Mouse (Mus musculus): ENCODE measurements around the gene M6pr.
"Not testable (repeated sequence)": the region's sequence is repeated elsewhere in the genome, so short reads cannot be mapped to it uniquely, and the experiment has no call there.

Gene M6pr

DNA sequence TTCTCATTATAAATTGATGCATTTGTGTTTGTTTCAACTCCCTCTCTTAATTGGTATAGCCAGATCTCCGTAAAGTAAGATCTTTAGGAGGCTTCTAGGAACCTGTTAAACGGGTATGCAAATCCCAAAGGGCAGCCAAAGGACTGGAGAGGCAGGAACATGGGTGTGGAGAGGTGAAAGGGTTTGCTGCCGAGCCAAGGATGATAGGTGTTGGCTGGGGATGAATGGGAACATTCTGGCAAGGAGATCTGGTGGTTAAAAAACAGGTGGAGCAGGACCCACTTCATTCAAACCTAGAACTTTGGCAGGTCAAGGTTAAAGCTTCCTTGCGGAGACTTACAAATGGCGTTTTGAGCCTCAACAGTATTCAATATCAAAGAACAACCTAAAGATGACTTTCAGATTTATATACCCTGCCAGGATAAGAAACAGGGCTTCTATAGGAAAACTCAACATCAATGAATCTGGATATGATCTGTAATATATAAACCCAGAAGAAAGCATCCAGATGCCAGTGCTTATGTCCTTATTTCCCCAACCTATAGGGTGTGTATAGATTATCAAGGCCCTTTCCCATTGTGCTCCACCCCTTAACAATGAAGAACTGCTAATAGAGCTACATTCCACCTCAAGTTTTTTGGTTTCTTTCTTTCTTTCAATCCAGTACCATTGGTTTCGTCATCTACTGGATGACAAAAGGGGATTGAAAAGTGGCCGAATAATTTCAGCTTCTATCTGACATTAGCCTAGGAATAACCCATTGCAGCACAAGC lies 32.7 kb downstream of the M6pr start:
- no peak for DNase-seq (ENCODE audit: low read depth, low spot score)

DNA sequence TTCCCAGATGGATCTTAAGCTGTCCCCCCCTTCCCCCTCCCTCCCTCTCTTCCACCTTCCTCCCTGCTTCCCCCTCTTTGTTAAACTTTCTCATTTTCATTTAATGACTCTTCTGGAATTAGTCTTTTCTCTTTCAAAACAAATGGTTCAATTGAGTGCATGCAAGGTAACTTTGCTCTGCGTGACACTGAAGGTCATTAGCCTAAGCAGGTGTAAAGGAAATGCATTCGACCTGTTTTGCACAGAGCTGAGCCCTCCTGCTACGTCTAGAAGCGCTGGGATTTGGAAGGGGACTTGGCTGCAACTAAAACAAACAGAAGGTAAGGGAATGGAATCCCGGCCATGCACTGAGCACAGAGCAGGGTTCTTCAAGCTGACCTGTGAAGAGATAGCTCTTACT lies 33.6 kb downstream of the M6pr start:
- no peak for DNase-seq (ENCODE audit: low read depth, low spot score)

DNA sequence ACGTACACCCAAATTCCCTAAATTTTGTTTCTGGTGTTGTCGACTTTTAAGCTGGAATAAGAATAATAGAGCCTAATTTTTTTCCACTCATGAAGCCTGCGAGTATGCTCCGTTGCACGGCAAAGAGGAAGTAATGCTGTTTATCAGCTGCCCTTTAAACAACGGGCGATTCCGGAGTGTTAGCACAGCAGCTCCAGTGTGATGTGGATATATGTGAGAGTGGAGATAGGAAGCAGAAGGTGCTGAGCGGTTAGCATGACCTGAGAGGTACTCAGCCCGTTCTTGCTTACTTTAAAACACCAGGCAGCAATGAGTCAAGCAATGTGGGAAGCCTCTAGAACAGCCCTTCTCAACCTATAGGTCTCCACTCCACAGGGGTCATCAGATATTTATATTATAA lies 35.2 kb downstream of the M6pr start:
- no peak for DNase-seq (ENCODE audit: low read depth, low spot score)

DNA sequence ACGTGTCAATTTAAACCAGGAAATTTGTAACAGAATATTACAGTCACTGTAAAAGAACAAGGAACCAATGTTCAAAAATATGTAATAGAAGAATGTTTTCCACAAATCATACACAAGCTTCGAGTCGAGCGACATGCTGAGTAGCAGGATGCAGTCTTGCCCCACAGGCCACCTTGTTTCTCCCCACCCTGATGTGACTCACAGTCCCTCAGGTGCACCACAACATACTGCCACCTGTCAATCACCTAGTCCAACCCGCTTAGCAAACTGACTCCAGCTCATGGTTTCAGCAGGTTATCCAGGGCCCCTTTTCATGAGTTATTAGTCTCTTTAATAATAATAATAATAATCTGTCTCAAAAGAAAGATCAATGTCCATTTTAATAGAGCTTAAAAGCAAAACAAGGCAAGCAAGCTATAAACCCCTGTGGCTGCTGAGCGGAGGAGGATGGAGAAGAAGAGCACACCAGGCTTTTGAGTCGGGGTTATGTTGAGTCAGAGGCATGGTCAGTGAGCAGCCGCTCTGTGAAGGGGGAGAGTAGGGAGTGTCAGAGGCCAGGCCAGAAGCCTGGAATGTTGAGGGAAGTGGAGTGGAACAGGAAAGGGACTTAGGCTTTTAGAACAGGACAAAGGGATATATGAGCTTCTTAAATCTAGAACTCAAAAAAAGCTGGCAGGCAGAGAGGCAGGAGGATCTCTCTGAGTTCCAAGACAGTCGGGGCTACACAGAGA lies 36.0 kb downstream of the M6pr start:
- no peak for DNase-seq (ENCODE audit: low read depth, low spot score)

DNA sequence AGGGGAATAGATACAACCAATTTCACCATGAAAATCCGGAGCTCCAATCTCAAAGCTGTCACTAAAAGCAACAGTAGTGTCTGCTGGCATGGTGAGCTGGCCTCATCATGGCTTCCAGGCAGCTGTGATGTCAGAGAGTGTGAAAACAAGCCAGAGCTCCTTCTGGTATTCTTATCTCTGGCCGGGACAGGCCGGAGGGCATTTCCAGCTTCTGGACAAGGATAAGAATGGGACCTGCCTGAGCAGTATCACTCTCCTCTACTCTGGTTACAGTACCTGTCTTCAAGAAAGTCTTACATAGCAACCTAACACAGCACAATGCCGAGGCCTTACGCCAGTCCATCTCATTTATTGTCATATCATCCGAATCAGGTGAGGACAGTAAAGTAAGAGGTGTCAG lies 37.2 kb downstream of the M6pr start:
- DNase-seq (ENCODE audit: low read depth, low spot score): no peak

DNA sequence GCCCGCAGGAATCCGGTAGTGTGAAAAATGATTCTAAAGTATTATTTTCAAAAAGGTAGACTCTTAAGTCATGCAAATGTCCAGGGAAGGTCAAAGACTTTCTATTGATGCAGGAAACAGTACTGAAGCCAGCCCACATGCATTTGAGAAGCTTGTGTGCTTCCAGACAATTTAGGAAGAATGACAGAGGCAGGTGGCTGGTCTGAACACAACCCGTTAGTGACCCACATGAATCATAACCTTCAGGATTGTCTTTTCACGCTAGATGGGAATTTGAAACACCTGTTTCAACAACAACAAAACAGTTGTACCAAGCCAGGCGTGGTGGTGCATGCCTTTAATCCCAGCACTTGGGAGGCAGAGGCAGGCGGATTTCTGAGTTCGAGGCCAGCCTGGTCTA lies 37.9 kb downstream of the M6pr start:
- peak; percentile 31 for DNase-seq (ENCODE audit: low read depth, low spot score)

DNA sequence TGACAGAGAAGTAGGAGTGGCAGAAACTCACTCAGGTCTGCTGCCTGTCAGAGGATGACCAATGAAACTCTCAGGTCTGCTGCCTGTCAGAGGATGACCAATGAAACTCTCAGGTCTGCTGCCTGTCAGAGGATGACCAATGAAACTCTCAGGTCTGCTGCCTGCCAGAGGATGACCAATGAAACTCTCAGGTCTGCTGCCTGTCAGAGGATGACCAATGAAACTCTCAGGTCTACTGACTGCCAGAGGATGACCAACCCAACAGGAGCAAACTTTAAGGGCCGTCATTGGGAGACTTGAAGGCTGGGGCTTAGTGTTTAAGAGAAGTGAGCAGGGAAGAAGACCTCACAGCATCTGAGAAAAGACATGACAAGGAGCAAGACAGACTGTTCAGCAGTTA lies 38.8 kb downstream of the M6pr start:
- not testable (repeated sequence) for DNase-seq (ENCODE audit: low read depth, low spot score)

DNA sequence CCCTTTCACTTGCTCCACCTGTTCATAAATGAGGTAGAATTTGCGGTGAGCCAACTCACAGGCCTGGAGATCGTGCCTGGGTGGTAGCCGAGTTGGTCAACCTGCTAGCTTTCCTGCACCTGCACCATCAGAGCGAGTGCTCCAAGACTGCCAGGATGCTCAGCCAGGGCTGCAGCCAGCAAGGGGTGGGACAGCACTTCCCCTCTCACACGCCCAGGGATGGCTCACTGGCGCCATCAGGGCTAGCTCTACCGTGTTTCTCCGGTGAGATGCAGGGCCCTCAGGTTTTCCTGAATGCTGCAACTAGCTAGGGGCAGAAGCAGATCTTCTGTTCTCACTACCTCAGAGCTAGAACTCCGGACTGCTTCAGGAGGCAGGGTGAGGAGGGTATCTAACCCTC lies 47.4 kb downstream of the M6pr start:
- DNase-seq (ENCODE audit: low read depth, low spot score): no peak

DNA sequence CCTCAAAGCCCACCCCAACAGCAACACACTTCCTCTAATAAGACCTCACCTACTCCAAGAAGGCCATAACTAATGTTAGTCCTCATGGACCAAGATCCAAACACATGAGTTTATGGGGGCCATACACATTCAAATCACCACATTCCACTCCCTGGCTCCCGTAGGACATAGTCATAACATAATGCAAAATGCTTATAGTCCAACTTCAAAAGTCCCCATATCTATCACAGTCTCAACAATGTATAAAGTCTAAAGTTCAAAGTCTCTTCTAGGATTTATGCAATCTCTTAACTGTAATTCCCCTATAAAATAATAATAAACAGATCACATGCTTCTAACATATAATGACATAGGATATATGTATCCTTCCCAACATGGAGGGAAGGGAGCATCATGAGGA lies 48.6 kb downstream of the M6pr start:
- DNase-seq (ENCODE audit: low read depth, low spot score): no peak

DNA sequence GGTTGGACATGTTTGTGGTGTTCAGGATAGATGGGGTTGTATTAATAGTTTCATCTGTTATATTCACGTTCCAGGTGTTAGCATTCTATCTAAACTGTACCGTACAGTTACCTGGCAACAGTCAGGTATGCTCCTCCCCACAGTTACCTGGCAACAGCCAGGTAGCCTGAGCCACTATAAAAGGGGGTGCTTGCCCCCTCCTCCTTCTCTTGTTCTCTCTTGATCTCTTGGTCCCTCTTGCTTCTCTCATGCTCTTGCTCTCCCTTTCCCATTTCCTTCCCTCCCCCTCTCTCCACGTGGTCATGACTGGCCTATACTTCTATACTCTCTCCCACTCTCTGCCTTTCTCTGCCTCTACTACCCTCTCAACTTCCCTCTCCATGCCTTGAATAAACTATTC lies 57.2 kb downstream of the M6pr start:
- no peak for DNase-seq (ENCODE audit: low read depth, low spot score)

DNA sequence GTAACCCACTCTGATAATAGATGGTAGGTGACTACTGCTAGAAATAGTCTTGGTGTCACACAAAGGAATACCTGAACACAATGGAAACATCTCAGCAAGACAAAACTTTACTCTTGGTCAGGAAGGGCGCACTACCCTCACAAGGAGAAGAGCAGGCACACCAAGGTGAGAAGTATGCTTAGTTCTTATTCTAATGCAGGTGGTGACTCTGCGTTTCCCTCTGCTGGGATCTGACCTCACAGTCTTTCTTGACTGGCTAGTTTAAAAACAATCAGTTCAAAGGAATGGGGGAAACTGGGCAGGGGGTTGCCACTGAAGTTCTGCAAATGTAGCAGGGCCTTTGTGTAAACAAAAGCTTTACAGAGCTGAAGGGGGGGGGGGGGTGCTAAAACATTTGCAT lies 57.8 kb downstream of the M6pr start:
- no peak for DNase-seq (ENCODE audit: low read depth, low spot score)

DNA sequence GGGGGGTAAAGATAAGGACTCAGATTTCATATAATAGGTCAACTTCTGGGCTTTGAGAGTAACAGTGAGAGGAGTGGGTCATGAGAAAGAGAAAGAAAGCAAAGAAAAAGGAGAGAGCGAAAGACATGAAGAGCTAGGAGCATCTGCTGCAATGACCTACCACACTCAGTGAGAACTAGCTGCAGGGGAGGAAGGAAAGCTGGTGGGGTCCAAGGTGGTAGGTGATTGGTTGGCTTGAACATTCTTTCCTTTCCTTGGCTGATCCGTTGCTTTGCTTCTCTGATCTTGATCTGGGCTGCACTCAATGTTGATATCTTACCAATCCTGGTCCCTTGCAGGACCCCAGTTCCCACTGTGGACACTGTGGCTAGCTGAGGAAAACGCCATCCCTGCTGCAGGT lies 58.5 kb downstream of the M6pr start:
- DNase-seq (ENCODE audit: low read depth, low spot score): no peak
